Mouse (Mus musculus) hindbrain, postnatal 0 days (tissue): ENCODE measurements around the gene Adamts6. TPM values are rescaled to one million over a fixed set of nuclear protein-coding genes. Genes with fewer than 3 reads are reported as not detected.

Experiments
- ATAC-seq: fragments of 200-750 bp; cut with Nextera tagmentation; 2 replicates; pipeline ENCODE4 v1.8.0; 2017; ENCODE audit warnings: mild to moderate bottlenecking, moderate TSS enrichment, moderate library complexity
- DNase-seq: peaks from one replicate; pipeline ENCODE4 v3.0.0-alpha.2; 2015; ENCODE audit warnings: low spot score
- H3K27ac ChIP-seq: fragments of 300-500 bp; sonication (generic); 2 replicates; pipeline ENCODE4 v1.5.1; 2014; ENCODE audit warnings: mild to moderate bottlenecking
- H3K27me3 ChIP-seq: fragments of 300-500 bp; sonication (generic); 2 replicates; pipeline ENCODE4 v1.6.1; 2014; ENCODE audit warnings: low read length, mixed read lengths; ENCODE audit not compliant: insufficient read depth
- H3K36me3 ChIP-seq: fragments of 300-500 bp; sonication (generic); 2 replicates; pipeline ENCODE4 v1.6.1; 2014; ENCODE audit warnings: low read length, mixed read lengths; ENCODE audit not compliant: insufficient read depth
- H3K4me1 ChIP-seq: fragments of 300-500 bp; sonication (generic); 2 replicates; pipeline ENCODE4 v1.6.1; 2014; ENCODE audit warnings: antibody characterized with exemption, low read length, mixed read lengths; ENCODE audit not compliant: insufficient read depth
- H3K4me2 ChIP-seq: fragments of 300-500 bp; sonication (generic); 2 replicates; pipeline ENCODE4 v1.6.1; 2014; ENCODE audit warnings: low read depth, mild to moderate bottlenecking, low read length, moderate library complexity, mixed read lengths
- H3K4me3 ChIP-seq: fragments of 300-500 bp; sonication (generic); 2 replicates; pipeline ENCODE4 v1.5.1; 2014; ENCODE audit warnings: low read length
- H3K9ac ChIP-seq: fragments of 300-500 bp; sonication (generic); replicated peaks from 2 replicates; pipeline ENCODE4 v1.6.1; 2014; ENCODE audit warnings: mild to moderate bottlenecking, low read length, moderate library complexity, mixed read lengths
- H3K9me3 ChIP-seq: fragments of 300-500 bp; sonication (generic); 2 replicates; pipeline ENCODE4 v1.6.1; 2016; ENCODE audit warnings: low read length, mixed read lengths
- CTCF ChIP-seq: IDR thresholded peaks from 2 replicates; pipeline ENCODE4 v1.5.1; 2016; ENCODE audit warnings: antibody characterized with exemption, control low read depth, low read depth
- WGBS: fragments of 180-500 bp; shearing (Covaris S2); extraction: QIAGEN DNeasy Blood & Tissue Kit; methylation state at CpG from one replicate; pipeline ENCODE4 v1.1.7; 2014; 5-methylcytosine and 5-hydroxymethylcytosine counted together
- polyA plus RNA-seq: library from polyadenylated mRNA; unstranded; fragments of >200 nt; fragmentation: Nextera tagmentation; extraction: Ambion mirVana; gene quantifications from 2 replicates; pipeline ENCODE4 v1.2.1, GENCODE M21; 2015
- total RNA-seq: library from RNA; depleted of rRNA; stranded (reverse); fragments of >200 nt; gene quantifications from 2 replicates; pipeline ENCODE4 v1.2.3, GENCODE M21; 2014

The Adamts6 gene
- total and polyA plus RNA-seq, 2 experiments from 2014 or later: 1.1 to 8.9 TPM

GRCm38 (mm10) chr13:104510766-104511165 is 223.1 kb downstream of the Adamts6 start:
- TF ChIP-seq CTCF: no peak
- Histone ChIP-seq H3K4me3 (no peak overlapping the region), H3K9me3 (no peaks in the 10 kb centered on the region), H3K9ac (no peak overlapping the region), H3K4me2 (no peak overlapping the region), H3K27ac (no peak overlapping the region), H3K4me1 (0 out of 2 replicates have a peak, but pooled peaks cover 3% of the 10 kb centered on the region), H3K27me3 (no peaks in the 10 kb centered on the region), H3K36me3 (no peaks in the 10 kb centered on the region)
- DNase-seq (peak; percentile 70), ATAC-seq (peak; percentile 74)
- WGBS: 51% methylated on average over 5 of the region's 5 CpGs

- Histone ChIP-seq H3K4me2 (no peak overlapping the region), H3K27me3 (no peaks in the 10 kb centered on the region), H3K9ac (no peak overlapping the region), H3K36me3 (no peaks in the 10 kb centered on the region), H3K9me3 (no peaks in the 10 kb centered on the region), H3K4me1 (peaks cover 18% of the 10 kb centered on the region), H3K4me3 (no peak overlapping the region), H3K27ac (no peak overlapping the region)
- DNase-seq (no peak), ATAC-seq (no peak)
- WGBS: 93% methylated on average over 1 of the region's 1 CpGs
- TF ChIP-seq CTCF: no peak
Measured at GRCm38 (mm10) chr13:104515054-104515453, 227.4 kb downstream of the Adamts6 start.

- WGBS: 74% methylated on average over 4 of the region's 4 CpGs
- ATAC-seq: no peak
Measured at GRCm38 (mm10) chr13:104516146-104516545, 228.5 kb downstream of the Adamts6 start.

DNA sequence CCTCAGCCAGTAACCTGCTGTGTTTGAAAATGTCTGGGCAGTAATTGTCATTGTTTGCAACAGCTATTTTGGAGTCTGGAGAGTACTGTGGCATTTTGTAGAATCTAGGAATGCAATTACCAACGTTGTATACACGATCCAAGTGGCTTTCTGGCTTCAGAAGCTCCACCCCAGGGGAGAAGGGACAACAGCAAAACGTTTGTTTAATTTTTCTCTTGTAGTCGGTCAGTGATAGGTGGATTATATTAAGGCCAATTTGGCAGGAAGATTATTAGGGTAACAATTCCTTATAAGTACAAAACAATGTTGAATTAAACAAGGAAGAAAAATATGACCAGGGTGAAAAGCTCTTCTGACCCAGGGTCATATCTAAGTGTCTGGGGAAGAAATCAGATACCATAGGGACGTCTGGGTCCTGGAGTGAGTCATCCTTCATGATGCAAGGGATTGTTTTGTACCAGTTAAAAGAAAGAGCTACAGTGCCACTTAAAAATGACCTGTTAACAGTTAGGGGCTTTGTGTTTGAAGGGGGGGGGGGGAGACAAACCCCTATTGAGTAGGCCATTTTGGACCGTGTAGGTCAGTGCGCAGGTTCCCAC is 229.2 kb downstream of the Adamts6 start:
- H3K4me3 ChIP-seq: no peak overlapping the region
- DNase-seq (no peak), ATAC-seq (no peak)
- H3K36me3 ChIP-seq: no peaks in the 10 kb centered on the region
- 59% methylated on average over 7 of the region's 7 CpGs for WGBS
- H3K4me1 ChIP-seq: peaks cover 16% of the 10 kb centered on the region
- no peak overlapping the region for H3K27ac ChIP-seq
- H3K4me2 ChIP-seq: no peak overlapping the region
- H3K27me3 ChIP-seq: no peaks in the 10 kb centered on the region
- no peaks in the 10 kb centered on the region for H3K9me3 ChIP-seq
- no peak overlapping the region for H3K9ac ChIP-seq
- no peak for TF ChIP-seq CTCF

More at GRCm38 (mm10) chr13:104516146-104516545, 228.5 kb downstream of the Adamts6 start:
- Histone ChIP-seq H3K27me3 (no peaks in the 10 kb centered on the region), H3K36me3 (no peaks in the 10 kb centered on the region), H3K4me2 (no peak overlapping the region), H3K9me3 (no peaks in the 10 kb centered on the region), H3K4me1 (peaks cover 16% of the 10 kb centered on the region), H3K27ac (no peak overlapping the region), H3K9ac (no peak overlapping the region), H3K4me3 (no peak overlapping the region)
- TF ChIP-seq CTCF: no peak
- no peak for DNase-seq

DNA sequence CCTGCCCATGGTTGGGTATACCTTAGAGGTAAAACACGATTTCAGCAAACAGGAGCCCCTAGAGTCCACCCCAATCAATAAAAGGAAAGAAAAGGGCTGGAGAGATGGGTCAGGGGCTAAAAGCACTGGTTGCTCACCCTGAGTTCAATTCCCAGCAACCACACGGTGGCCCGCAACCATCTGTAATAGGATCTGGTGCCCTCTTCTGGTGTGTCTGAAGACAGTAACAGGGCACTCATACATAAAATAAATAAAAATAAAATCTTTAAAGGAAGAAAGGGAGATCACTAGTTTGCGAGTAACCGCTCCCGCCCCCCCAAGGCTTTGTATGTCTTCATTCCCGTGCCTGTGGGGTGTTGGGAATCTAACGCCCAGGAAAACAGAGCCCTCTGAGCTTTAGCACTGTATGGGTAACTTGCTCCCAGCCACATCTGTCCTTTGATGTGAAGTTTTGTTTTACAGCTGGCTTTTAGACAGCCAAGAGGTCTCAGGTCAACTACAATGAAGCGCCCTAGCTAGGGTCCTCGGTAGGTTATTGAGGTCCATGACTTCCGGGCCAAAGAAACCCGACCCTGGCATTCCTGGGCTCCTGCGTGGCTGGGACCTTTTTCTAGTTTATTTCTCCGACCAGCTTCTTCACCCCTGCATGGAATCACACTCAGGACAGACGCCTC is 230.1 kb downstream of the Adamts6 start:
- ATAC-seq (no peak; the same call in 1 of the 2 replicates), DNase-seq (peak; percentile 27)
- Histone ChIP-seq H3K9ac (peak overlapping the region; percentile 51), H3K36me3 (no peaks in the 10 kb centered on the region), H3K27me3 (no peaks in the 10 kb centered on the region), H3K4me2 (peak overlapping the region; percentile 62), H3K4me3 (peak overlapping the region; percentile 33), H3K4me1 (peaks cover 16% of the 10 kb centered on the region), H3K27ac (peak overlapping the region; percentile 89), H3K9me3 (no peaks in the 10 kb centered on the region)
- 35% methylated on average over 15 of the region's 15 CpGs for WGBS
- TF ChIP-seq CTCF: 0 out of 2 replicates have a peak, but pooled peaks have one; percentile 14

GRCm38 (mm10) chr13:104518312-104519005 is 230.8 kb downstream of the Adamts6 start:
- peak; percentile 97 for ATAC-seq
- DNase-seq: peak; percentile 97
- H3K9me3 ChIP-seq: no peaks in the 10 kb centered on the region
- no peaks in the 10 kb centered on the region for H3K36me3 ChIP-seq
- peak overlapping the region; percentile 89 for H3K27ac ChIP-seq
- peak overlapping the region; percentile 33 for H3K4me3 ChIP-seq
- no peaks in the 10 kb centered on the region for H3K27me3 ChIP-seq
- H3K9ac ChIP-seq: peak overlapping the region; percentile 51
- H3K4me1 ChIP-seq: peaks cover 16% of the 10 kb centered on the region
- peak overlapping the region; percentile 62 for H3K4me2 ChIP-seq
- TF ChIP-seq CTCF: no peak
- WGBS: 1% methylated on average over 19 of the region's 19 CpGs
